8 mouse cellular contexts compared by ENCODE assay signal in the genomic region with DNA sequence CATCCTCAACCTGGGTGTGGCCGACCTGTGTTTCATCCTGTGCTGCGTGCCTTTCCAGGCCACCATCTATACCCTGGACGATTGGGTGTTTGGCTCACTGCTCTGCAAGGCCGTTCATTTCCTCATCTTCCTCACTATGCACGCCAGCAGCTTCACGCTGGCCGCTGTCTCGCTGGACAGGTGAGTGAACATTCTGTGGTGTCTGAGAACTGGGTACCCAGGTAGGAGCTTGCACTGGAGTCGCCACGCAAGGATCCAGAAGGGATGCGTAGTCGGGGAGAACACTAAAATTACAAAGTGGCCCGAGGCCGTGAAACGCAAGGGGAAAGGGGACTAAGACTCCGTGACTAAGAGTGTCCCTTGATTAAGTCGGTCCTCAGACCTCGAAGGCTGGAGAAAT. TPM values are rescaled to one million over a fixed set of nuclear protein-coding genes. Genes with fewer than 3 reads are reported as not detected.
A peak's percentile ranks its signal among the peaks of the same experiment; 100 is the strongest.
DNase-seq lines count a peak whose midpoint lies in the region; ATAC-seq lines count a peak whose summit lies in the region.
"Had no signal": no experiment of that assay in that cellular context is flagged by ENCODE, and none has a peak within 500 bp of the region (broad histone marks: within the 10 kb centered on the region; RNA-seq: fewer than 3 reads in every experiment).

No protein-coding gene starts in this region.

- DNase-seq in lung, postnatal 25 days (ENCODE audit: low spot score) = no peak
- DNase-seq in hindbrain, embryonic 11.5 days (ENCODE audit: low spot score) = no peak
- no peak for DNase-seq in frontal cortex, postnatal 36 days (ENCODE audit: low spot score in 2 of 2)
- no peak for DNase-seq in left cerebral cortex, adult 8-10 months (ENCODE audit: low spot score in 2 of 2)

- peaks cover 9% of the 10 kb centered on the region for H3K4me1 ChIP-seq in lung, embryonic 16.5 days (replicated peaks; ENCODE audit: control insufficient read depth, insufficient read depth, low read length)
- H3K4me1 ChIP-seq in hindbrain, embryonic 11.5 days (replicated peaks; ENCODE audit: control insufficient read depth, insufficient read depth, low read length) = peaks cover 10% of the 10 kb centered on the region
- peaks cover 28% of the 10 kb centered on the region for H3K4me1 ChIP-seq in megakaryocyte, embryonic 14.5 days

- no peaks in the 10 kb centered on the region for H3K9me3 ChIP-seq in lung, embryonic 16.5 days (ENCODE audit: control insufficient read depth, low read length)
- H3K9me3 ChIP-seq in hindbrain, embryonic 11.5 days (ENCODE audit: control insufficient read depth, low read length) = no peaks in the 10 kb centered on the region
- peaks cover 27% of the 10 kb centered on the region for H3K9me3 ChIP-seq in megakaryocyte, embryonic 14.5 days

- peak overlapping the region; percentile 57 for H3K4me2 ChIP-seq in lung, embryonic 16.5 days (ENCODE audit: low read depth, low read length)
- H3K4me2 ChIP-seq in hindbrain, embryonic 11.5 days (replicated peaks; ENCODE audit: low read depth, low read length) = peak overlapping the region; percentile 42

- peak overlapping the region; percentile 42; the same call in 1 of the 2 replicates for H3K9ac ChIP-seq in lung, embryonic 16.5 days (ENCODE audit: low read length)
- H3K9ac ChIP-seq in hindbrain, embryonic 11.5 days (ENCODE audit: low read depth, low read length) = no peak overlapping the region

- no peak for ATAC-seq in lung, embryonic 16.5 days (ENCODE audit: low read depth)
- ATAC-seq in hindbrain, embryonic 11.5 days (ENCODE audit: low FRiP score) = no peak
- no peak for ATAC-seq in megakaryocyte-erythroid progenitor cell, adult 5-6 weeks (replicated peaks; ENCODE audit: low FRiP score, low TSS enrichment, poor library complexity, severe bottlenecking)

- H3K36me3 ChIP-seq in lung, embryonic 16.5 days (ENCODE audit: control insufficient read depth, insufficient read depth, low read length) = no peaks in the 10 kb centered on the region
- H3K36me3 ChIP-seq in hindbrain, embryonic 11.5 days (ENCODE audit: control insufficient read depth, insufficient read depth, low read length) = no peaks in the 10 kb centered on the region
- H3K36me3 ChIP-seq in megakaryocyte, embryonic 14.5 days (replicated peaks; ENCODE audit: low read length) = no peaks in the 10 kb centered on the region

- peaks cover 56% of the 10 kb centered on the region for H3K27me3 ChIP-seq in lung, embryonic 16.5 days (ENCODE audit: control insufficient read depth, insufficient read depth, low read depth, low read length)
- H3K27me3 ChIP-seq in hindbrain, embryonic 11.5 days (ENCODE audit: control insufficient read depth, insufficient read depth, low read length) = peaks cover 54% of the 10 kb centered on the region
- H3K27me3 ChIP-seq in megakaryocyte, embryonic 14.5 days (replicated peaks) = peaks cover 68% of the 10 kb centered on the region

- 3% methylated on average over 18 of the region's 18 CpGs for WGBS in lung, embryonic 16.5 days
- WGBS in hindbrain, embryonic 11.5 days = 2% methylated on average over 18 of the region's 18 CpGs

- no peak overlapping the region for H3K27ac ChIP-seq in lung, embryonic 16.5 days (ENCODE audit: low read length)
- no peak overlapping the region for H3K27ac ChIP-seq in hindbrain, embryonic 11.5 days (ENCODE audit: low read depth, low read length)

- H3K4me3 ChIP-seq in lung, embryonic 16.5 days (ENCODE audit: low read length) = peak overlapping the region; percentile 42
- peak overlapping the region; percentile 27 for H3K4me3 ChIP-seq in hindbrain, embryonic 11.5 days (ENCODE audit: low read depth, low read length)
- peak overlapping the region; percentile 90 for H3K4me3 ChIP-seq in megakaryocyte, embryonic 14.5 days (replicated peaks)

RNA-seq across cellular contexts. Expression of a gene that starts 0.9 kb away (rescaled TPM):
- polyA plus RNA-seq in lung, embryonic 16.5 days (2015; fragmentation: Nextera tagmentation; extraction: Ambion mirVana) = 0.21 and 0.25 TPM in 2 replicates
- polyA plus RNA-seq in hindbrain, embryonic 11.5 days (2014; fragmentation: Nextera tagmentation; extraction: Ambion mirVana) = 0.42 and 0.54 TPM in 2 replicates
- not detected in 2 replicates for polyA plus RNA-seq in megakaryocyte, embryonic 14.5 days (2012; ENCODE audit: insufficient read depth, low replicate concordance)
- not detected in 2 replicates for total RNA-seq in megakaryocyte-erythroid progenitor cell, adult 5-6 weeks (2014; fragmentation: Nextera tagmentation)
- not detected in 2 replicates for total RNA-seq in megakaryocyte-erythroid progenitor cell, adult 5-6 weeks (2017)
- not detected for total RNA-seq in left cerebral cortex, adult 8-10 months (2022)
- total RNA-seq: common myeloid progenitor, adult 5-6 weeks had no signal

RNA-seq across cellular contexts. Expression of a gene that starts 7.7 kb away (rescaled TPM):
- 75.3 and 79.2 TPM in 2 replicates for polyA plus RNA-seq in lung, embryonic 16.5 days (2015; fragmentation: Nextera tagmentation; extraction: Ambion mirVana)
- polyA plus RNA-seq in hindbrain, embryonic 11.5 days (2014; fragmentation: Nextera tagmentation; extraction: Ambion mirVana) = 72.4 and 74.0 TPM in 2 replicates
- polyA plus RNA-seq in megakaryocyte, embryonic 14.5 days (2012; ENCODE audit: insufficient read depth, low replicate concordance) = 4.7 and 34.1 TPM in 2 replicates
- 68.2 and 80.6 TPM in 2 replicates for total RNA-seq in megakaryocyte-erythroid progenitor cell, adult 5-6 weeks (2014; fragmentation: Nextera tagmentation)
- 43.9 and 64.9 TPM in 2 replicates for total RNA-seq in megakaryocyte-erythroid progenitor cell, adult 5-6 weeks (2017)
- 10 to 100 TPM; 66.5 to 72.8 (median 70.5) TPM for total RNA-seq in left cerebral cortex, adult 8-10 months (2022)

RNA-seq across cellular contexts. Expression of a gene that starts 25.4 kb away (rescaled TPM):
- polyA plus RNA-seq in lung, embryonic 16.5 days (2015; fragmentation: Nextera tagmentation; extraction: Ambion mirVana) = 62.8 and 68.5 TPM in 2 replicates
- polyA plus RNA-seq in hindbrain, embryonic 11.5 days (2014; fragmentation: Nextera tagmentation; extraction: Ambion mirVana) = 66.2 and 68.3 TPM in 2 replicates
- 2.7 and 6.7 TPM in 2 replicates for polyA plus RNA-seq in megakaryocyte, embryonic 14.5 days (2012; ENCODE audit: insufficient read depth, low replicate concordance)
- 52.5 and 57.0 TPM in 2 replicates for total RNA-seq in megakaryocyte-erythroid progenitor cell, adult 5-6 weeks (2014; fragmentation: Nextera tagmentation)
- total RNA-seq in megakaryocyte-erythroid progenitor cell, adult 5-6 weeks (2017) = 17.3 and 25.5 TPM in 2 replicates
- 100 to 1,000 TPM in 3 of 4 experiments, 10 to 100 TPM in 1; 99.6 to 115 (median 106) TPM for total RNA-seq in left cerebral cortex, adult 8-10 months (2022)

RNA-seq across cellular contexts. Expression of a gene that starts 43.8 kb away (rescaled TPM):
- polyA plus RNA-seq in lung, embryonic 16.5 days (2015; fragmentation: Nextera tagmentation; extraction: Ambion mirVana) = 4.4 and 4.7 TPM in 2 replicates
- polyA plus RNA-seq in hindbrain, embryonic 11.5 days (2014; fragmentation: Nextera tagmentation; extraction: Ambion mirVana) = 0.49 and 0.52 TPM in 2 replicates
- polyA plus RNA-seq in megakaryocyte, embryonic 14.5 days (2012; ENCODE audit: insufficient read depth, low replicate concordance) = 0.34 TPM in 1 of 2 replicates, not detected in the other
- total RNA-seq in megakaryocyte-erythroid progenitor cell, adult 5-6 weeks (2014; fragmentation: Nextera tagmentation) = 0.32 TPM in 1 of 2 replicates, not detected in the other
- 0.69 and 0.80 TPM in 2 replicates for total RNA-seq in megakaryocyte-erythroid progenitor cell, adult 5-6 weeks (2017)
- 1 to 10 TPM; 2.1 to 2.8 (median 2.5) TPM for total RNA-seq in left cerebral cortex, adult 8-10 months (2022)

RNA-seq across cellular contexts. Expression of a gene that starts 53.5 kb away (rescaled TPM):
- polyA plus RNA-seq in lung, embryonic 16.5 days (2015; fragmentation: Nextera tagmentation; extraction: Ambion mirVana) = 22.1 and 24.6 TPM in 2 replicates
- polyA plus RNA-seq in hindbrain, embryonic 11.5 days (2014; fragmentation: Nextera tagmentation; extraction: Ambion mirVana) = 10.0 and 10.1 TPM in 2 replicates
- 0.12 and 0.84 TPM in 2 replicates for polyA plus RNA-seq in megakaryocyte, embryonic 14.5 days (2012; ENCODE audit: insufficient read depth, low replicate concordance)
- 0.26 TPM in 1 of 2 replicates, not detected in the other for total RNA-seq in megakaryocyte-erythroid progenitor cell, adult 5-6 weeks (2014; fragmentation: Nextera tagmentation)
- total RNA-seq in megakaryocyte-erythroid progenitor cell, adult 5-6 weeks (2017) = not detected in 2 replicates
- total RNA-seq in left cerebral cortex, adult 8-10 months (2022) = 1 to 10 TPM; 4.4 to 8.6 (median 4.7) TPM
- total RNA-seq: common myeloid progenitor, adult 5-6 weeks had no signal

Comparison
In these comparisons a context has a peak if more than half of its experiments do, and no peak if none do; other contexts are left out.
1. H3K4me3 ChIP-seq: peak in every context shown above with its lines; median percentile 90 in megakaryocyte, embryonic 14.5 days; 42 in lung, embryonic 16.5 days; 27 in hindbrain, embryonic 11.5 days.